Mouse (Mus musculus): ENCODE measurements around the gene Slc6a4.

DNA sequence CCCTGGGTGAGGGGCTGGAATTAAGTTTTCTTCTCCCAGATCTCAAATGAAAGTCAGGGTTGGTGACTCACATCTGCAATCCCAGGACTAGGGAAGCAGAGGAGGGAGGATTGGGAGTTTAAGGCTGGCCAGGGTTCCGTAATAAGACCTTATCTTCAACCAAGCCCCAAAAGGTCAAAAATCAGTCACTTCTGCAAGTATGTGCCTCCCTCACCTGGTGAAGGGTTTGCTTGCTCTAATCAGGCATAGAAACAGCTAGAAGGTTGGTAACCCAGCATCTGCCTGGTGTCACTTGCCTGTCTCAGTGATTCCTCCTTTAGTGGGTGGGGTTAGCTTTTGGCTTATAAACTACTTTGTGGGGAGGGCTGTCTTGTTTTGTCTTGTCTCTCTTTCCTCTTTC is 4.0 kb downstream of the Slc6a4 start:
- no peak for TF ChIP-seq POLR2A (IDR thresholded peaks at IDR 0.05; ENCODE audit: insufficient read depth, low read depth, low read length)
- no peak for TF ChIP-seq CTCF (IDR thresholded peaks at IDR 0.05)

Measured in heart, adult 2 months (tissue).